Mouse (Mus musculus) megakaryocyte, embryonic 14.5 days (primary cell): ENCODE measurements around the gene Il15ra.

Experiments
- FLI1 ChIP-seq: IDR thresholded peaks from 2 replicates; pipeline ENCODE4 v1.6.1; 2012; ENCODE audit warnings: low read length, inconsistent platforms, mixed read lengths
- GATA1 ChIP-seq: IDR thresholded peaks from 3 replicates; pipeline ENCODE4 v1.6.1; 2012; ENCODE audit warnings: mixed read lengths, low read length, inconsistent platforms, borderline replicate concordance

DNA sequence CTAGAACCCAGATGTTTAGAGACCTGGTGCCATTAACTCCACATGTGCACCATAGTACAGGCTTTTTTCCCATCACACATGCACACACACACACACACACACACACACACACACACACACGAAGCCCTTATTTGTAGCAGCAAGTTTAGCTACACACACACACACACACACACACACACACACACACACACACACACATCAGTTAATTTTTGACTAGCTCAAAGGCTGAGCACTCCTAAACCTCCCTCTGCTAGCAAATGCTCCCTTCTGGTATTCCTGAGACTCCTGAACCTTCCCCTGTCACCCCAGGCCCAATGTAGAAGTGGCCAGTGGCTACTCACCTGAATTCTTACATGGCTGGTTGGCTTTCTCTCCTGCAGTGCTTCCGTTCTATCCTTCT lies 11.0 kb upstream of the Il15ra start:
- TF ChIP-seq GATA1 (no peak), FLI1 (no peak)
